Mouse (Mus musculus) urinary bladder, postnatal 4 days (tissue): ENCODE measurements at regions not wholly inside any gene's neighbourhood (a gene's known extent, or its start where the extent isn't known, plus 50 kb on each side); places are given as distances from the start of the nearest gene placed in this dataset.

Experiments
- DNase-seq, 2 experiments: peaks; one replicate each; pipeline ENCODE4 v3.0.0; 2021 to 2022; ENCODE audit warnings: low spot score in 2 of 2

DNA sequence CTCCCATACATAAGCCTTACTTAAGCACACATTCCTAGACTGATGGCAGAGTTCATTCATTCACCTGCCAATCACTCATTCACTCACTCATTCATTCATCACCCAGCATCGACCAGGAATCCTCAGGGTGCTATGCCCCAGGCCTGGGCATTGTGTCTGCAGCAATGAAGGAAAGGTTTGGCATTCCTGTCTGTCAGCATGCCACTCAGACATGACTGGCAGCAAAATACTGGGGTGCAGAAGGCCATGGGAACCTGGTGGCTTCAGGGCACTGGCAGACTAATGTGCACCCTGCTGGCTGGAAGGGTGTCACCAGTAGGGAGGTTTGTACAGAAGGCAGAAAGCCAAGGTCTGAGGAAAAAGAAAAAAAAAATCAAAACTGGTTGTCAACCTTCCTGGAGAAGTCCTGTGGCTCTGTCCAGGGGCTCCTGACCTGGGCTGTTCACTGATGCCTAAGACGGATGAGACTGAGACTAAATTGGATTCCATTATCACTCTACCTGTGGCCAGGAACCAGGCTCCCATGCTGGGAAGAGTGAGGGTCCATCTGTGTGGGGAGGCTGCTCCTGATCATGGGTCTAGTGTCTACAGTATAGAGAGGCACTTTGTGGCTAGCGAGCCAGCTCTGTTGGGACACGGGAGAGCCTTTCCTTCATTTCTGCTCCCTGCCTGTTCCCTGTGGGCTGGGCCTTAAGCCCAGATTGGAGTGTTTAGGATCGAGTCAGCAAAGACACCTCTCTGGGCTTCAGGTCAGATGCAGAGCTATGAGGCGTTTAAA, 104.1 kb downstream of the Cstad start:
- DNase-seq, result no peak

DNA sequence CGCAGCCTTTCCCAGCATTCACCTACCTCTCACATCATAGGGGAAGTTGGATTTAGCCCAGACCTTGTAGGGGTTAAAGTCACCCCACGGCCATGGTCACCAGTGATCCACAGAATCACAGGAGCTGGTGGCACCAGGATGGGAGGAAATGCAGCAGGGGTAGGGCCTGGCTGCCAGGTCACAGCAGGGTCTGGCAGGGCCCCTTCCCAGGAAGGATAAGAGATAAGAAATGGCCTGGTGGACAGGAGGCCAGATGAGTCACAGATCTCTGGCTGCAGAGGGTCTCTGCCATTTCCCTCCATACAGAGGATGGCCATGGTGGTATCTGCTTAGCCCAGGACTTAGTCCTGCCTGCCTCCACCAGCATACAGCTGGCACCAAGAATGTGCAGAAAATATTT, 103.0 kb downstream of the Cstad start:
- DNase-seq, result no peak

DNA sequence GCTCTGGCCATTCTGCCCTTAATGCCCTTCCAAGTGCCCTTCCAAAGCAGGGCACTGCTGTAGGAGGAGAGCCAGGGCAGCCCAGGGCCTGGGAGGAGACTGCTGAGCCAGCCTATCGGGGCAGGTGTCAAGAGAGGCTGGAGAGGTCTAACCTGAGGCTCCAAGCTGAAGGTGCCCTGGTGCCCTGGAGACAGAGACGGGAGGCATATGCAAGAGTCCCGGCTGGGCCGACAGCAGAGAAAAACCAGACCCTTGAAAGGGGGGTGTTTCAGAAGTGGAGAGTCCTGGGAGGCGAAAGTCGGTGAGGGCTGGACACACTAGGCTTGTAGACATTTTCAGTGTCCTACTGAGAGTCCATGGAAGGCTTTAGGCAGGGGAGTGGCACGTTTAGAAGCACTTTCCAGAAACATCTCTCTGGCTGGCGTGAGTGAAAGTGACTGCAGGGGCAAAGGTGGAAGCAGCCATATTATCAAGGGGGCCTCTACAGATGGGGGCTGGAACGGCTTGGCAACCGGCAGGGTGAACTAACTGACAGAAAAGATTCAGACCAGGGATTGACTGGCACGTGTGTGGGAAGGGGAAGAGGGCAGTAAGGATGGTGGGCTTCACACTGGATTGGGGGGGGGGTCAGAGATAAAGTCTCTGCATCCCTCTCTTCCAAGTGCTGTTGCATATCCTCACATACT, 101.1 kb downstream of the Cstad start:
- peak in 1 of 2 experiments; percentile 57 for DNase-seq

DNA sequence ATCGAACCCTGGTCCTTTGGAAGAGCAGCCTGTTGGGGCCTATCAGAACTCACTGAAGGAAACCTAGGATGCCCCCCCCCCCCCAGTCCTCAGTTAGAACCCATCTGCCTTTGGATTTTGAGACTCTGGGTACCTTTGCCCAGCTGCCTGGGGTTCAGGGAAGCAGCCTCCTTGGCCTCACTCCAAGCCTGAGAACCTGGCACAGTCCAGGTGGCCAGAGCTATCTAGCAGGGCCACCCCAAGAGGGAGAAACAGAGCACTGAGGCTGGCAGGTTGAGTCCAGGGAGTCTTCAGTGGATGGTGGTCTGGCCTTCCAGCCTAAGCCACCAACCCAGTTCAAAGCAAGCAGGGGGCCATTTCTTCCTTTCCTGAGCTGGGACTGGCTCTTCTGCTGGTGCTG, 100.2 kb downstream of the Cstad start:
- DNase-seq, result no peak

DNA sequence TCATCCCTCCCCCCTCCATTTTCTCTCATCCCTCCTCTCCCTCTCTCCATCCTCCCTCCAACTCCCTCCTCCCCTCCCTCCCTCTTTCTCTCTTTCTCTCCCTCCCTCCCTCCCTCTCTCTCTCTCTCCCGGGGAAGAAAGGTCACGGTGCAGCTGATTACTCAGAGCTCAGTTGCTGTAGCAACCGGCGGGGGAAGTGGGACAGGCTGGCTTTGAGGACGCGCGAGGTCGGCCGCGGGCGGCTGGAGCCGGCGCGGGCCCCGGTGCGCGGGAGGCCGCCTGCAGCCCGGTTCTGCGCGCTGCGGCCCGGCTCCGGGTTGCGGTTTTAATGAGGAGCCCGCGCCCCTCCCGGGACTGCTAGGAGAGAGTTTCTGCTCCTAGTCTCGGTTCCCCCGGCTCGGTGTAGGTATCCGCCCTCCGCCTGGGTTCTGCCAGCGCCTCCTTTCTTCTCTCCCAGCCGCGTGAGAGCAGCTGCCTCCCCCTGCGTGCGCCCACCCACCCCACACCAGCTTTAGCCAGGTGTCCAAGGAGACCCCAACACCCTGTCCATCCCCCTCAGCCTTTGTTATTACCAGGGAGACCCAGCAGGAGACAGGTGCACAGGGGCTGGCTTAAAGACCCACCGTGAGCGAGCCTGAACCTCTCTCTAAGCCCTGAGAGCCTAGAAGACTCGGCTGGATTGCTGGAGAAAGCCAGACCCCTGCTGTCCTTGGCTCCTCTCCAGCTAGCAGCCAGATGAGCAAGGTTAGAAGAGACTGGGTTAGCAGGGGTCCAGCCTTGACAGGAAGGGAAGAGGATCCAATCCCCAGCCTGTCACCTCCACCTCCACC, 98.6 kb downstream of the Cstad start:
- DNase-seq, result peak; percentile 82 to 83

DNA sequence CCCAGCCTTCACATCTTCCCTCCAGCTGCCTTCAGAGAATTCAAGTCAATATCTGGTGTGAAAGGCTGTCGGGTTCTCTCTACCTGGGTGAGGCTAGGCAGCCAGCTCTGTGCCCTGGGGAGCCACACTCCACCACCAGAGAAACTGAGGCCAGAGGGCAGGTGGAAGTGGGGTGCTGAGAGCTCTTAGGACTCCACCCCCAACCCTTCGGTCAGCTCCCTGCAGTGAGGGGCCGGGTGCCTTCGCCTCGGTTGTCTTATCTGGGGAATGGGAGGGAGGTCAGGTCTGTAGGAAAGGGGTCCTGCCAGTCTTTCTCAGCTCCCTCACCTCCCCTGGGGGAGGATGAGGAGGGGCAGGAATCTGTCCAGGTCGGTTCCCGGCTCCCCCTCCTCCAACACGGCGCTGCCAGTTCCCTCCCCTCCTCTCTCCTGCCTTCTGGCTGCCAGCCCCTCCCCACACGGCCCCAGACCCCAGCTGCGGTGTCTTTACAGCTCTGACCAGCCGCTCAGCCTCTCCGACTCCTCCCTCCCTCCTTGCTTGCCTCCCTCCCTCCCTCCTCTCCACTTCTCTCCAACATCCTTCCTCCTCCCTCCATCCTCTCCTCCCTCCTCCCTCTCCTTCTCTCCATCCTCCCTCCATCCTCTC, 97.8 kb downstream of the Cstad start:
- DNase-seq, result peak in 1 of 2 experiments; percentile 74

DNA sequence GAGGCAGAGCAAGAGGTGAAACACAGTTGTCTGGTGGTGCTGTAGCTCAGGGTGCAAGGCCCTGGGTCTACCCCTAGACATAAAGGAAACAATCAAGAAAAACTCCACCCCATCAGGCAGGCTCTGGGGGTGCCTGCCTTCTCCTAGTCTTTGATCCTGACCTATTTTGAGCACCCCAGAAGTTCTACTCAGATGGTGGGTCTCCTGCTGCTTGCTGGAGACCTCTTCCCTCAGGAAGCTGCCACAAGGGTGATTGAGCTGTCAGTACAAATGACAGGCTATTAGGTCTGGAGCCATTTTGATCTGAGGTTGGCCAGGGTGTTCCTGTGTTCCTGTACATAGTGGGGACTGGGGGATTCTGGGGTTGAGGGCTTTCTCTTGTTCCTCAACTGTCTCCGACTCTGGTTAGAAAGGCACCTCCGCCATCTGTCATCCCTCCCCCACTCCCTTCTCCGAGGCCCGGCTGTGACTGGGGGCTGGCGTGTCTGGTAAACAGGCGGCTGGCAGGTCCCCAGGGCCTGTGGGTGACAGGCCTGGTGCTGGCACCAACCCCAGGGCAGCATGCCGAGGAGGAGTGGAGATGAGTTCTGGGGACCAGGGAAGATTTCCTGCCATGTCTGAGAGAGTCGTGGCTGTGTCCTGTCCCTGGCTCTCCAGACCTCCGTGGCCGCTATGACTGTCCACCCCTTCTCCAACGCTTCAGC, 97.2 kb downstream of the Cstad start:
- peak in 1 of 2 experiments; percentile 73 for DNase-seq

DNA sequence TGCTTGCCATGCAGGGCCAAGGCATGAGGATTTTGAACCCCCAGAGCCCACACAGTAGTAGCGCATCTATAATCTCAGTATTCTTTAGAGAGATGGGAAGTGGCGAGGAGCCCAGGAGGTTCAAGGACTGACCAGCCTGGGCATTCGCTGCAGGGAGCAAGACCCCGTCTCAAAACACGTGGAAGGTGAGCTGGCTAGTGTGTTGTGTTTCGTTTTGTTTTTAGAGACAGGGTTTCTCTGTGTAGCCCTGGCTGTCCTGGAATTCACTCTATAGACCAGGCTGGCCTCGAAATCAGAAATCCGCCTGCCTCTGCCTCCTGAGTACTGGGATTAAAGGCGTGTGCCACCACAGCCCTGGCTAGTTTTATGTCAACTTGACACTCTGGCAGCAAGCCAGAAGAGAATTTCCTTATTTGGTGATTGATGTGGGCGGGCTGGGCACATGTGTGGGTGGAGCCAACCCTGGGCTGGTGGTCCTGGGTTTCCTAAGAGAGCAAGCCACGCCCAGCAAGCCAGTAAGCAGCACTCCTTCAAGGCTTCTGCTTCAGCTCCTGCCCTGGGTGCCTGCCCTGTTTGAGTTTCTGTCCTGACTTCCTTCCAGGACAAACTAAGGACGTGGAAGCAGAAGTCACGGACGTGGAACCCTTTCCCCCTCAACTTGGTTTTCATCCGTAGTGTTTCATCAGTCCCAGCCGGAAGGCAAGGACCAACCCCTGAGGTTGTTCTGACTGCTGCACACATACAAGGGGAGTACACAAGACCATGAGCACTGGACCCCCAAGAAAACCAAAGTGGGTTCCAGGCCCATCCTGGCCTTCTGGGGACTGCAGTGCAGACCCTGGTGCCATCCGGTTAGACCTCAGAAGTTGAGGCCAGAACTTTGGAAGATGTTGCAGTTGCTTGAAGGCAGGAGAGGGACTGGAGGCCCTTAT, 96.4 kb downstream of the Cstad start:
- DNase-seq, result no peak

DNA sequence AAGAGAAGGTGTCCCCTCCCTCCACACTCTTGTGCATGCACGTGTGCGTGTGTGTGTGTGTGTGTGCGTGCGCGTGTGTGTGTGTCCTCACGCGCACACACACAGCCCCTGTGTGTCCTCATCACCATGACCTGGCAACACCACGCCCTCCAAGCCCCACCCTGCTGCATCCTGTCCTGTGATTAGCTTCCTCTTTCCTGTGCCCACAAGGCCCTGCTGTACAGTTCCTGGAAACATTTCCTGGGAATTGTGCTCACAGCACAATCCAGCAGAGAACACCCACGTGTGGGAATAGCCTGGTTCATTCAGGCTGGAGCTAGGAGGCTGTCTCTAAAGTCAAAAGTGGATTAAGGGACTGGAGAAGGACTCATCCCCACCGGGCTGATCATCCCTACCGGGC, 95.5 kb downstream of the Cstad start:
- DNase-seq, result no peak

DNA sequence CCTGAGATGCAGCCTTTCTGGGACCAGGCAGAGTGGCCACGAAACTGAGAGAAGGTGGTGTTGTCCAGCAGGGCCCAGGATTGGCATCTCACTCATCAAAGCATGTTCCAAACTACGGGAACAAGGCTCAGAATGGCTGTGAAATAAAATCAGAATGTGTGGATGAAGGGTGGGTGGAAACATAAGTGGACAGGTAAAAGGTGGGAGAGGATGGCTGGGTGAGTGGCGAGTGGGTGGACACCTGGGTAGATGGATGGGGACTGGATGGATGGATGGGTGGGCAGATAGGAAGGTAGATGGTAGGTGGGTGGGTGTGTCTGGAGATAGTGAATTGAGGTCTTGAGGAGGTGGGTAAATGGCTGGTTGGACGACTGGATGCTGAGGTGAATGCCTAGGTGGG, 93.6 kb downstream of the Cstad start:
- DNase-seq, result no peak

DNA sequence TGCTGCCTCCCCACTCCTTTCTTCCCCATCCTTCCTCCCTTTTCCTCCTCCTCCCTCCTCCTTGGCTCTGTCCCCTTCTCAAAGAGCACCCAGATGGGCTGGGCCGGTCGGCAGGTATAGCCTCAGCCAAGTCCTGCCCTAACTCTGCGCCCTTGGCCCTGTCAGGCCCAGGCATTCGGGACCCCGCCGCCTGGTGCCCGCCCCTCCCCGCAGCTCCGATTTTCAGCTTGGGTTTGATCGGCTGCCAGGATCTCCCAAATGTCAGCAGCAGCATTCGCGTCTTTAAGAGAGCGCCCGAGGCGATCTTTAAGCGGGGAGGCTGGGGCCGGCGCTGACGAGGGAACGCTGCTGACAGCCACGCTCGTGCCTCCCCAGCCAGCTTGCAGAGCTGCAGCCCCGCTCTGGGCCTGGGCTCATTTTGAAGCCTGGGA, 92.3 kb downstream of the Cstad start:
- DNase-seq, result peak in 1 of 2 experiments; percentile 61

DNA sequence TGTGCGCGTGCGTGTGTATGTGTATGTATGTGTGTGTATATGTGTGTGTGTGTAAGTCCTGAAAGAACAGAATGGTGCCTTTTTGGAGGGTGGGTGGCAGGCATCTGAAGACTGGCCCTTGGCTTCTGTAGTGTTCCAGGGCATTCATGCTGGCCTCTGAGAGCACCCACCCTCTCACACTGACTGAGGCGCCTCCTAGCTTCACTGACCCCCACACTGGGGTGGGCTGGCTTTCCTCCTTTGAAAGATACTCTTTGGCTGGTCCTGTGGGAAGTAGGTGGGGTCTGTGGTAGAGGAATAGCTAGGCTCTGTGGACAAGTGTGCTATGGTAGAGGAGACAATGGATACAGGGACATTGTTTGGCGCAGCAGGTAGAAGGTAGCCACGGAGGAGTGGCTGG, 91.5 kb downstream of the Cstad start:
- DNase-seq, result no peak

DNA sequence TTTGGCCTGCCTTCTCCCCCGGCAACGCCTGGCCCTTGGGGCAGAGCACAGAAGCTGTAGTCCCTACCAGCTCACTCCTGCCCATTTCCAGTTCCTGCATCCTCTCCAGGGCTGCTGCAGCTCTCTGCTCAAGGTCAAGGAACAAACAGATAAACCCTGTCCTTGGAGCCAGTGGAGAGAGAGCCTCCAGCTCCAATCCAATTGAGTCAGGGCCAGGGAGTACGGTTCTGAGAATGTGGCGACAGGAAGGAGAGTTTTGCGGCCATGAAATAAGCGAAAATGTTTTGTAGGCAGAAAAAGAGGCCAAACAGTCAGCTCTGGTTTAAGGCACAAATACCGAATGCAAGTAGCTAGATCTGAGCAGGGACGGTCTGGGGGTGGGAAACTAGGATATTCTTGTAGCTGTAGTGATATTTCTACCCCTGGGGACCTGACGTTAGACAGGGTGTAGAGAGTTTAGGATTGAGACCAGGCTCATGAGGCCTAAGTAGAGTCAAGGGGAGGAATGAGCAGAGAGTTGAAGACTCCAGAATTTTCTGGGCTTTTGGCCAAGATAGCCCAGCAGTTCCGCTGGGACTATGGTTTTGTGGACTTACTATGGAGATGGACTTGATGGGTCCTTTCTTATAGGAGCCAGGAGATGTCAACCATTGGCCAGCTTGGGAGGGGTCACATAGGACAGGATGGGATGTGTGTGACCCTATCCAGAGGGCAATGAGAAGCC, 90.5 kb downstream of the Cstad start:
- peak in 1 of 2 experiments; percentile 72 for DNase-seq

DNA sequence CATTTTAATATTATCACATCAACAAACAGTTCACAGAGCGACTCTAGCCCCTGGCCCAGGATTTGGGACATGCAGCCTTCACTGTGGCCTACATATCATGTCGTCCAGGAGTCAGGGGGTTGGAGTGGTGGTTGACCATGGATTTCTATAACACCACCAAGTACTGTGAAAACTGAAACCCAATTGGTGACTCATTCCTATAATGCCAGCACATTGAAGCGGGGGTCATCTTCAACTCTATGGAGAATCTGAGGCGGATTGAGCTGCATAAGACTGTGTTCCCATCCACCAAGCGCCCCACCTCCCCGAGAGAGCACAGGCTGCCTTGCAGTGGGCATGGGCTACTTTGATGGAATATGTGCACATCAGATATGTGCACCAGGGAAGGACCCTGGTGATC, 89.6 kb downstream of the Cstad start:
- DNase-seq, result no peak

DNA sequence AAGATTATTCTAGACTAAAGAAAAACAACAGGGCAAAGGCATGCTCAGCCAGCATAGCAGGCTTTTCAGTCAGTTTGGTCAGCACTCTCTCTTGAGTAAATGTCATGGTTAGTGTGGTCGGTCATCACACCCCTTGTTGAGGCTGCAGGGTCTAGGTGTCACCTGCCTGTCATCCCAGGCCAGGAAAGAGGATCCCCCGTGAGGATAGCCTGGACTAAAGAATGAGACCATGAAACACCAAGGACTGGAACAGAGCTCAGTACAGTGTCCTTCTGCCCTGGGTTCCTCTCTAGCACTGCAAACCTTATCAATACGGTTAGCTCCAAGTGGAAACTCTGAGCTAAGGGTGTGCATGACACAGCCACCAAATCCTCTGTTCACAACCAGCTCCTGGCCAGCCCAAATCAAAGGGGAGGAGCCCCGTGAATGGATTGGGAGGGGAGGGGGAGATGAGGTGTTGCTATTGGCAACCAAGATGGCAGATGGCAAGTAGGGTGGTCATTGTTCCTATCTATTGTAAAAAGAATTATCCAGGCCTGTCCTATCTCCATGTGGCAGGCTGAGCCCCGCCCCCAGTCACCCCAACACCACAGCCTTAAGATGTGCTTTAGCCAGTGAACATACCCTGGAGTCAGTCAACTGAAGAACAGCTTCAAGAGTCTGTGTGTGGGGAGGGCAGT, 87.4 kb downstream of the Cstad start:
- no peak for DNase-seq

DNA sequence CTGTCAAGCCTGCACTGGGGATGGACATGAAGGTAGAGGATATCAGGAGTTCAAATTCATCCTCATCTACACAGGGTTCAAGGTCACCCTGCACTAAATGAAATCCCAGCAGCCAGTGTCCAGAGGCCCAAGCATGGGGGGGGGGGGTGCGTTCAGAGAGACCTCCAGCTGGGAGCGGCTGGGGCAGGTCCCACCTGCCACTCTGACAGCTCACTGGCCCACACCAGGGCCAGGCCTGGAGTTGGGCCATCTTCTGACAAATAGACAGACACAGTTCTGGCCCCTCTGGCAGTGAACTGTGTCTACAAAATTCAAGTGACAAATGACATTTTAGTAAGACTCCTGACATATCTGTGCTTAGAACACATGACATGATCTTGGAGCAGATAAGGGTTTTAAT, 86.8 kb downstream of the Cstad start:
- DNase-seq, result no peak

DNA sequence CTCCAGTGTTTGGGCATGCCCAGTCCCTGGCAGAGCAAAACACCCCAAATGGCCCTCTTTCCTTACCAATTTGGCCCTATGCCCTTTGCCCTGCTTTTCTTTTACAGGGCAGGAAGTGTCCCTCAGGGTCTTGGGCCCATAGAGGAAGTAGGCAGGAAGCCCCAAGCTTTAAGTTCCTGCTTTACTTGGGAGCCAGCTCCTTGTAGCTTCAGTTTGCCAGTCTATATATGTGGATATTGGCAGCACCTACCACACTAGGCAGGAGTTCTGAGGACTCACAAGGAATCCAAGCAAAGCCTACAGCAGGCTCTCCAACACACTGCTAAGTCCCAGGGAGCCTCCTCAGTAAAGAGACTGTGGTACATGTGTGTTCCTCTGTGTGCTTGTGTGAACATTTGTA, 84.2 kb downstream of the Cstad start:
- DNase-seq, result no peak

DNA sequence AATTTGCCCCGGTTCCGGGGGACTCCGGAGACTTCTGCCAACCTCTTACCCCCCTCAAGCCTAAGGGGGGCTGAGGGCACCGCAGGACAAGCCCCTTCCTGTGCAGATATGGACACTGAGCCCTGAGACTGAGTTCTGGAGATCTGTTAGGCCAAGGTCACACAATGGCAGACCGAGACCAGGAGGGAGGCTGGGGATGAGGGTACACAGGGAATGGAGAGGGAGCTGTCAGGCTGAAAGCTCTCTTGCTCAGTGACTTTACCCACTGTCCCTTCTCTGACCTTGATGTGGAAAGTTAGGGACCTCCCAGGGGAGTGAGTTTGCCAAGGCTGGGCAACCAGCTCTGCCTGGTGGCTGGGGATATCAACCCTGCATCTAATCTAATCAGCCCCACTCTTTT, 82.7 kb downstream of the Cstad start:
- no peak for DNase-seq
